Mouse (Mus musculus) megakaryocyte, embryonic 14.5 days (primary cell): Measurements from ENCODE around the gene Hepacam. TPM values are rescaled to one million over a fixed set of nuclear protein-coding genes. Genes with fewer than 3 reads are reported as not detected.
A peak's percentile ranks its signal among the peaks of the same experiment; 100 is the strongest.

ENCODE experiments used
- H3K27me3 ChIP-seq: replicated peaks from 2 replicates; pipeline ENCODE3; 2012; ENCODE audit warnings: inconsistent platforms
- H3K36me3 ChIP-seq: replicated peaks from 2 replicates; pipeline ENCODE3; 2012; ENCODE audit warnings: low read length, inconsistent platforms, mixed read lengths
- H3K4me1 ChIP-seq: 2 replicates; pipeline ENCODE4 v1.6.1; 2012; ENCODE audit warnings: inconsistent platforms
- H3K4me3 ChIP-seq: replicated peaks from 2 replicates; pipeline ENCODE3; 2012; ENCODE audit warnings: moderate library complexity, mild to moderate bottlenecking, inconsistent platforms
- H3K9me3 ChIP-seq: 2 replicates; pipeline ENCODE4 v1.6.1; 2012; ENCODE audit warnings: inconsistent platforms
- FLI1 ChIP-seq: IDR thresholded peaks from 2 replicates; pipeline ENCODE4 v1.6.1; 2012; ENCODE audit warnings: low read length, inconsistent platforms, mixed read lengths
- GATA1 ChIP-seq: IDR thresholded peaks from 3 replicates; pipeline ENCODE4 v1.6.1; 2012; ENCODE audit warnings: mixed read lengths, low read length, inconsistent platforms, borderline replicate concordance
- polyA plus RNA-seq: library from polyadenylated mRNA; stranded (reverse); fragments of >175 nt; gene quantifications from 2 replicates; pipeline ENCODE4 v1.2.3, GENCODE M21; 2012; ENCODE audit warnings: low replicate concordance; ENCODE audit not compliant: insufficient read depth

The Hepacam gene
- polyA plus RNA-seq, 1 experiment = not detected

DNA sequence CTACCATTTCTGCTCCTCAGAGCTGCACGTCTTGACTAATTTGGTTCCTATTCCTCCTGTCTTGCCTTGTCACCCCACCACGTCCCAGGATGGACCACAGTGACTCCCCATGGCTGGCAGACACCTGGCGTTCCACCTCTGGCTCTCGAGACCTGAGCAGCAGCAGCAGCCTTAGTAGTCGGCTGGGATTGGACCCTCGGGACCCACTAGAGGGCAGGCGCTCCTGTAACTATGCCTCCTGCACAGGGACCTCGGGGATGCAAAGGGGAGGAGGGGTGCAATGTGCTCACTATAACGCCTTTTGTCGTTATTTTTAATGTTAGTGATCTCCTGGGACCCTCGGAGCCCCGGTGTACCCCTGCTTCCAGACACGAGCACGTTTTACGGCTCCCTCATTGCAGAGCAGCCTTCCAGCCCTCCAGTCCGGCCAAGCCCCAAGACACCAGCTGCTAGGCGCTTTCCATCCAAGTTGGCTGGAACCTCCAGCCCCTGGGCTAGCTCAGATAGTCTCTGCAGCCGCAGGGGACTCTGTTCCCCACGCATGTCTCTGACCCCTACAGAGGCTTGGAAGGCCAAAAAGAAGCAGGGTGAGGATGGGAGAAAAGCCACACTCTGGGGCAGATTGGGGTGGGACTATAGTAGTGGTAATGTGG, 40.8 kb downstream of the Hepacam start:
- Histone ChIP-seq H3K36me3 (no peaks in the 10 kb centered on the region), H3K4me3 (no peak overlapping the region), H3K27me3 (peaks cover 62% of the 10 kb centered on the region), H3K9me3 (no peaks in the 10 kb centered on the region), H3K4me1 (peaks cover 10% of the 10 kb centered on the region)
- TF ChIP-seq FLI1 = no peak
- TF ChIP-seq GATA1 = no peak

DNA sequence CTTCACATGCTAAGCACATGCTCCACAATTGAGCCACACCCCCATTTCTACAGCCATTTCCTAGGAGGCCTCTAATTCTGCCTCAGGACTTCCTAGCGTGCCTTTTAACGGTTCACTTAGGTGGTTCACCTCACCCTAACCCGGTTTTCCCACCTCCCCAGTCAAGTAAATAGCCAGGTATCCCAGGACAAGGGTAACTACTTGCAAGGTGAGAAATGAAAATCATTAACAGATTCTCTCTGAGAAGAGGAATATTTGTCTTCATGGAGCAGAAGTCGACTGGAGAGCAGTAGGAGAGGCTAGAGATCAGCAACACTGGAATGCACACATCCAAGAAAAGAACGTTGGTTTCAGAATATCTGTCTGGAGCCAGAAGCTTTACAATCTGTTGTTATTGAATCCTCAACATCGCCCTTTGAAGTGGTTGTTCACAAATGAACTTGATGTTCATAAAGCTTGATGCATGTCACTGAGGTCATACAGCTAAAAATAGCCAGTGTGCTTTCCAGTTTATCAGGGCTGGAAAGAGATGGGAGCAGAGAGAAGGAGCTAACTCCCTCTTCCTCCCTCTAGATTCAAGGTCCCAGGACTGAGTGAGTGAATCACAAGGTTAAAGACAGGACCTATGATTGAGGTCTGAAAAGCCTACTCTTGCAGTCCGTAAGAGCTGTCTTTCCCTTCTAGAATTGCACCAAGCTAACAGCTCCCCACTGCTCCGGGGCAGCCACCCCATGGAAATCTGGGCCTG, 42.7 kb downstream of the Hepacam start:
- Histone ChIP-seq H3K9me3 (no peaks in the 10 kb centered on the region), H3K36me3 (peaks cover 9% of the 10 kb centered on the region), H3K27me3 (peaks cover 43% of the 10 kb centered on the region), H3K4me3 (no peak overlapping the region), H3K4me1 (peaks cover 12% of the 10 kb centered on the region)
- TF ChIP-seq FLI1 = no peak
- TF ChIP-seq GATA1 = no peak

DNA sequence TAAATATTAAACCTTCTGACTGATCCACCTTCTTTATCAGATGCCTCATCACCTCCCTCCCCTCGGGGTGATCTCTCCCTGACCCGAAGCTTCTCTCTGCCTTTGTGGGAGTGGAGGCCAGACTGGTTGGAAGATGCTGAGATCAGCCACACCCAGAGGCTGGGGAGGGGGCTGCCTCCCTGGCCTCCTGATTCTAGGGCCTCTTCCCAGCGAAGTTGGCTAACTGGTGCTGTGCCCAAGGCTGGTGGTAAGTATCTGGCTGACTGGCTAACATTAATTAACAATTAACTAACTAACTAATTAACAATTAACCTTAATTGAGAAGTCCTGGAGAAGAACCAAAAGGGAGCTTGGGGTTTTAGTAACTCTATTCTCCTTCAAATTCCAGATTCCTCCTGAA, 45.8 kb downstream of the Hepacam start:
- no peak for TF ChIP-seq FLI1
- no peak for TF ChIP-seq GATA1
- peaks cover 19% of the 10 kb centered on the region for H3K4me1 ChIP-seq
- H3K9me3 ChIP-seq = no peaks in the 10 kb centered on the region
- no peak overlapping the region for H3K4me3 ChIP-seq
- H3K36me3 ChIP-seq = peaks cover 41% of the 10 kb centered on the region
- H3K27me3 ChIP-seq = peaks cover 29% of the 10 kb centered on the region

DNA sequence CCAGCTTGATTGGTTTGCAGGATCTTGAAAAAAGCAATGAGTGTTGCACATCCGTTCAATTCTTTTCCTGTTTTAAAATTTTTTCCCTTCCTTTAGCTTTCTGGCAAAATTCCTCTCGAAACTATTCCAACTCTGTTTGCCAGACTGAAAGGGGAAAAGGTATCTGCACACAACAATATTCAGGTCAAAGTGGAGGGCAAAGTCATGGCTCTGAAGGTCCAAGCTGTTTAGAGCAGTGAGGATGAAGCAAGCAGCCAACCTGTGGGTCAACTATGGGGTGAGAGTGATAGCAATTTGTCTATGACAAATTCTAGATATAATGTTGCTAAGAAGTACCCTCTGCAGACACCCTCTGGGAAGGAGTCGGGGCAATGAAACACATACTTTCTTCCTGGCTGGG, 47.5 kb downstream of the Hepacam start:
- no peak for TF ChIP-seq GATA1
- no peak for TF ChIP-seq FLI1
- Histone ChIP-seq H3K4me3 (no peak overlapping the region), H3K4me1 (peaks cover 34% of the 10 kb centered on the region), H3K9me3 (no peaks in the 10 kb centered on the region), H3K27me3 (peaks cover 16% of the 10 kb centered on the region), H3K36me3 (peaks cover 57% of the 10 kb centered on the region)

DNA sequence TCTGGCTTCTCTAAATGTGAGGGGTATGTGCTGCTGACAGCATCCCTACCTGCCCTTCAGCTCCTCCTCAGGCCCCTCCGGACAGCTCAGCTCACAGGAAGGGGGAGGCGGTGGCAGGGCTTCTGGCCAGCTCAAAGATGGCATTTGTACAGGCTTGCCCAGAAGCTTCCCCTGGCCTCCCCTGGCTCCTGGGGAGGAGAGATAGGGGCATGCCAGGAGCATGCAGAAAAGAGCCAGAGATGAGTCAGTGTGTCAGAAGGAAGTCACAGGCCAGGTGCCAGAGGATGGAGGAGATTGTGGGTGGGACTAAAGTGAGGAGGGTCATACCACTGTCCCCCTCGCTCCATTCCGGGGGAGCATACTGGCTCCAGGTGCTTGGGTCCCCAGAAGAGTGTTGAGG, 51.6 kb downstream of the Hepacam start:
- TF ChIP-seq GATA1 (no peak), FLI1 (no peak)
- peaks cover 99% of the 10 kb centered on the region for H3K36me3 ChIP-seq
- no peak overlapping the region for H3K4me3 ChIP-seq

DNA sequence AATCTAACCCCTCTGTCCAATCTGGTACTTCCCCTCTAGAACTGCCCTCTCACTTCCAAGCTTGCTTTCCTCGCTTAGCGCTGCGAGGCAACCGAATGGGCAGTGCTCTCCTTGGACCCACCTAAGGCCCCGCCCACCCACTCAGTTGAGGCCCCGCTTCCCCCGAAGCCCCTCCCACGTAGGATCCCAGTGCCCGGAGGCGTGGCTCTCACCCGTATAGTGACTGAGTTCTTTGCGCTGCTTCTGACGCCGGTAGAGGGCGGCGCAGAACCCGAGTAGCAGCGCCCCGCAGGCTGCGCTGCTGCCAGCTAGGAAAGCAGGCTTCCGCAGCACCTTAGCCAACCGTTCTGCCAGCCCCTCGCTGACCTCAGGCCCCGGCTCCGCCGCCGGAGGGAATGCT, 53.5 kb downstream of the Hepacam start:
- no peak for TF ChIP-seq GATA1
- no peak for TF ChIP-seq FLI1

More for the DNA sequence above, 51.6 kb downstream of the Hepacam start:
- Histone ChIP-seq H3K27me3 (no peaks in the 10 kb centered on the region), H3K9me3 (no peaks in the 10 kb centered on the region), H3K4me1 (peaks cover 50% of the 10 kb centered on the region)

DNA sequence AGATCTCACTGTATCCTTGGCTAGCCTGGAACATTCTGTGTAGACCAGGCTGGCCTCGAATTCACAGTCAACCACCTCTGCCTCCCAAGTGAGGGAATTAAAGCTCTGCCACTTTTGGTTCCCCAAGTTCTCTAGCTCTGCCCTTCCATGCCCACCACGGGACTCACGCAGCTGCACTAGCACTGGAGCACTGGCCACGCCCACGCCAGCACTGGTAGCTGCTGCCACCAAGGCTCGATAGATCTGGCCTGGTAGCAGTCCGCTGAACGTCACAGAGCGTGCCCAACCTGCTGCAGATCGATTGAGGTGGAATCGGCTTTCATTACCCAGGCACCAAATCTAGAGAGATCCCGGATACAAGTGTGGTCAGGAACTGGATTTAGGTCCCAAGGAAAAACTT, 54.1 kb downstream of the Hepacam start:
- peaks cover 47% of the 10 kb centered on the region for H3K4me1 ChIP-seq
- TF ChIP-seq FLI1 = no peak
- TF ChIP-seq GATA1 = no peak
- H3K9me3 ChIP-seq = no peaks in the 10 kb centered on the region
- peak overlapping the region; percentile 30 for H3K4me3 ChIP-seq
- no peaks in the 10 kb centered on the region for H3K27me3 ChIP-seq
- peaks cover 98% of the 10 kb centered on the region for H3K36me3 ChIP-seq

More for the DNA sequence above, 53.5 kb downstream of the Hepacam start:
- no peaks in the 10 kb centered on the region for H3K9me3 ChIP-seq
- H3K36me3 ChIP-seq = peaks cover 100% of the 10 kb centered on the region
- peaks cover 47% of the 10 kb centered on the region for H3K4me1 ChIP-seq
- H3K4me3 ChIP-seq = peak overlapping the region; percentile 40
- no peaks in the 10 kb centered on the region for H3K27me3 ChIP-seq

DNA sequence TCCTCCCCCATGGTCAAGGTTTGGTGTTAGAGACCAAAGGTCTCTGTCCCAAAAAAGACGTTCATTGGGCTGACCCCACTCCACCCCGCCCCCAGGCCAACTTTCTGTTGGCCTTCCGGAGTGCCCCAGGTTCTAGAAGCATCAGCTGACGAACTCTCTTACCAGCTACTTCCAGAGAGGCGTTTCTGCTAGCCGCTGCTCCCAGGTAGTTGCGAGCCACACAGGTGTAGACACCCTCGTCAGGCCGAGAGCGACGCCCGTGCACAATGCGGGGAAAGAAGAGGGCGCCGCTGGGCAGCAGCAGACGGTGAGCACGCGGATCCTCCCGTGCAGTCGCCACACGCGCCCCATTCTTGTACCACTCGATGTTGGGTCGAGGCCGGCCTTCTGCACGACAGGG, 62.2 kb downstream of the Hepacam start:
- no peaks in the 10 kb centered on the region for H3K27me3 ChIP-seq
- no peak overlapping the region for H3K4me3 ChIP-seq
- H3K36me3 ChIP-seq = peaks cover 55% of the 10 kb centered on the region
- H3K9me3 ChIP-seq = no peaks in the 10 kb centered on the region
- peaks cover 57% of the 10 kb centered on the region for H3K4me1 ChIP-seq
- TF ChIP-seq FLI1 = no peak

DNA sequence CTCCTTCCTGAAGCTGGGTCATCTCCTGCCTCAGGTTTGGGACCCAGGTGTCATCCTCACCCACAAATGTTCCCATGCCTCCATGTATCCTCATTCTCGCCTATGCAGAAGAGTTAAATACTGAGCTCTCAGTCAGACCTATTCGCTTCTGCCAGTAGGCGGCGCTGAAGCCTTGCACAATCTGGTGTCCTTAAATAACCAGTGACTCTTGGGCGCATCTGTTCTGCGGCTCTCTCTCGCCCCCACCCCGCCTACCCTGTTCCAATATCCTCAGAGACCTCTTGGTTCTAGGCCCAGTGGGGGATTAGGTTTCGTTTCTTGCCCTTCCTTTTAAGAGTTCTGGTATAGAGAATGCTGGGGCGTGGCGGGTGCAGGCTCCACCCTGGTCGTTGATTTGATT, 63.4 kb downstream of the Hepacam start:
- H3K27me3 ChIP-seq = no peaks in the 10 kb centered on the region
- no peak for TF ChIP-seq GATA1
- no peak for TF ChIP-seq FLI1
- H3K4me1 ChIP-seq = peaks cover 70% of the 10 kb centered on the region
- H3K36me3 ChIP-seq = peaks cover 42% of the 10 kb centered on the region
- no peaks in the 10 kb centered on the region for H3K9me3 ChIP-seq
- H3K4me3 ChIP-seq = peak overlapping the region; percentile 93

DNA sequence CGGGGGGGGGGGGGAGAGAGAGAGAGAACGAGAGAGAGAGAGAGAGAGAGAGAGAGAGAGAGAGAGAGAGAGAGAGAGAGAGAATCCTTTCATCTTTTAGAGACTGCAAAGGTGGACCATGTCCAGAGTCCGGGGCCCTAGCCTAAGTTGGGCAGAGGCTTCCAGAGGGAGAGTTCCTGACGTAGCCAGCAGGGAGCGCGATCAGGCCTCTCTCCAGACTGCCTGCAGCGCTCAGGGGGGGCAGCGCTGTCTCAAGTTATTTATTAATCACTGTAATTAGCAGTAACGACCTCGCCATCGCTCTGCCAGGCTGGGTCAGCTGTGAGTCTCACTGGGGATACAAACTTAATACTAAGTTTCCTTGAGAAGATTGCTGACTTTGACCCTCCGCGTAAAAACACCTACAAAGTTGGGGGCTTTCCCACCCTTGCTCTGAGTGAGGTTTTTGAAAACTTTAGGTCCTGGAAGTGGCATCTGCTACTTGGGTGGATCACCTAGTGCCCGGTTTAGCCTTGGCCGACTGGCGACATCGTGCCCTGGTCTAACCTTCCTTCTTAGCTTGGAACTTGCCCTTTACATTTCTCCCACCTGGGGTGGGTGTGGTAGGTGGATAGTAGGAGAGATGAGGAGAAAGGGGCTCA, 65.0 kb downstream of the Hepacam start:
- H3K36me3 ChIP-seq = peaks cover 28% of the 10 kb centered on the region
- no peak for TF ChIP-seq FLI1
- TF ChIP-seq GATA1 = no peak
- no peaks in the 10 kb centered on the region for H3K27me3 ChIP-seq
- no peaks in the 10 kb centered on the region for H3K9me3 ChIP-seq
- peaks cover 76% of the 10 kb centered on the region for H3K4me1 ChIP-seq
- peak overlapping the region; percentile 93 for H3K4me3 ChIP-seq
